Mouse (Mus musculus) skeletal muscle tissue, adult 2 months (tissue): ENCODE results near the gene Cd244a.

ENCODE experiments used
- DNase-seq: peaks from one replicate; pipeline ENCODE4 v3.0.0-alpha.2; 2012; ENCODE audit warnings: low read depth, low spot score

Cd244a gene

DNA sequence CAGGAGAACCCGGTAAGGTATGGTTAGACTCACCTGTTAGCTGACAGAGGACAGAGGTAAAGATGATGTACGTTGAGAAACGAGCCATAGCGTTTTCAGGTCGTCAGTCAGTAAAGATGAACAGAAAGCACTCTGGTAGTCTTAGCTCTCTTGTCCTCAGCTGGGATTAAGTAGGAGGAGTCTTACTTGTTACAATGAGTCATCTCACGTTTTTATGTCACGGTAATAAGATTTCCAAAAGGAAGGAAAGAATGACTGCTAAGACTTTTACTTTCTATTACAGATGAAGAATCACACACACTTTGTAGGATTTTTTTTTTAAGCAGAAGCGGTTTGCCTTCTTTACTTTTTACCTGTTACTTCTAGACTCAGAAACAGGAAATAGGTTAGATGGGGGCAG lies 89.8 kb downstream of the Cd244a start:
- no peak for DNase-seq

DNA sequence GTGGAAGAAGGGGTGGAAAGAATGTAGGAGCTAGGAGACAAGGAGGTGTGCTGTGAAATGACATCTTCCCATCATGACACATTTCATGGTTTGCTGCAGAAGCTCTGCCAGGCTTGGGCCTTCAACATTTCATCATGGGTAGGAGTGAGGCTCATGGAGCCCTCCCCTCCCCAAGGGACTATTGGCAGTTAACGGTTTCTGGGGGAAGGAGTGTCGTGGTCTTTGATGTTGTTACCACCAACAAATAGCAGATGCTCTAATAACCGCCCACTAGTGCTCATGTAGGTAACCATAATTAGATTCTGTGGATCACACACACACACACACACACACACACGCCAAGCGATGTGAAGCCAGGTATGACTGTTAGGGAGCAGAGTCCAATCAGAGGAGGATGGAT lies 93.7 kb downstream of the Cd244a start, which contains the start of gene Slamf7:
Gene Slamf7, minus strand, starts transcription at position 302 of the 400 bp plus-strand sequence.
- no peak for DNase-seq

DNA sequence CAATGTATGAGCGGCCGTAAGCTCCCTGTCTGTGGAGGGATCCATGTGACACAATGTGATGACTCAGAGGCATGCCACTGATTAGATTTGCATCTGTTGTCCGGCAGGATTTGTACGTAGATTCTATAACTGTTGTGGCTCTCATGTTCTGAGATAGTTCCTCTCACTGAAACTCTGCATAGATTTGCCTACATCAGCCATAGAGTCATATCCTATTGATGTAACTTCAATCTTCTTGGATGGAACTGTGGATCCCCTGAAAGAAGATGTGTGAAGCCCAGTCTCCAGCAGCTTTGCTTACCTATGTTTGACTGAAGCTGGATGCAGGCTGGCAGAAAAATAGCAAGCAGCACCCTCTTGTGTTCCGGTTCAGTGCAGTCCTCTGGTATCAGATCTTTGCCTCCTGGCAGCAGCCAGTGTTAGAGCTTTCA lies 99.6 kb downstream of the Cd244a start:
- no peak for DNase-seq
